Mouse (Mus musculus): ENCODE results near the gene 4930404H24Rik. TPM values are rescaled to one million over a fixed set of nuclear protein-coding genes. Genes with fewer than 3 reads are reported as not detected.
A peak's percentile ranks its signal among the peaks of the same experiment; 100 is the strongest.

4930404H24Rik gene
- total RNA-seq, 2 experiments from 2014 or later: not detected

- no peak for DNase-seq
- intact Hi-C loops (cut with DNase I): no loop called here
These were observed 13.8 kb downstream of the 4930404H24Rik start for GRCm38 (mm10) chr2:153506385-153506784.

DNA sequence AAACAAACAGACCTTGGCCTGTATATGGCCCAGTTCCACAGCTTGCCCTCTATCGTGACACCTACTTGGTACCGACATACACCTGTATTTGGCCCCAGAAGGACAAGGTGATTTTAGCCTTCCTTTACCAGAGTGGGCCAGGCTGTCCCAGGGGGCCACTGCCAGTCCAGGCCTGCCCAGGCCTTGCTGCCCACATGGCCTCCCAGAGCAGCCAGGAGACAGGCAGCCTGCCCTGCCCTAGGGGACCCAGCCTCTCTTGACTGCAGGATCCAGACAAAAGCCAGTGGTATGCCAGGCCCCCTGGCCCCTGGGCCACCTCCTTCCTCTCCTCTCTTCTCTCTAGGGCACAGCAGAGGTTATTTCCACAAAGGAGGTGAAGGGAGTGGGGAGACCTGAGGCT is 15.4 kb downstream of the 4930404H24Rik start:
- DNase-seq: no peak
- intact Hi-C loops (cut with DNase I): no loop called here

DNA sequence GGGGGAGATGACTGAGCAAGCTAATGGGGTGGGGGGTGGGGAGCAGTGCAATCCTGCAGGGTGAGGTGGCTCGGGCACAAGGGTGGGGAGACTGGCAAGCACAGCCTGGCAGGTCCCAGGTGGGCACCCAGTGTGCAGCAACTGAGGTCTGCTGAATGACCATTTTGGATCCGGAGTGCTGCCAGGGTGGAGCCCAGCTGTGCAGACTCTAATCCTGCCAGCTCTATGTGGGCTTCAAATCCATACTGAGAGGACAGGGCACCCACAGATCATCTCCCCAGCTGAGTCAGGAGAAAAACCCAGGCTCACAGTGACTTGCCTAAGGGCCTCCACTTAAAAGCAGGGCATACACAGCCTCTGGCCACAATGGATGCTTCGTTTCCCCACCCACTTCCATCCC is 15.8 kb downstream of the 4930404H24Rik start:
- no peak for DNase-seq
- intact Hi-C loops (cut with DNase I): no loop called here

DNA sequence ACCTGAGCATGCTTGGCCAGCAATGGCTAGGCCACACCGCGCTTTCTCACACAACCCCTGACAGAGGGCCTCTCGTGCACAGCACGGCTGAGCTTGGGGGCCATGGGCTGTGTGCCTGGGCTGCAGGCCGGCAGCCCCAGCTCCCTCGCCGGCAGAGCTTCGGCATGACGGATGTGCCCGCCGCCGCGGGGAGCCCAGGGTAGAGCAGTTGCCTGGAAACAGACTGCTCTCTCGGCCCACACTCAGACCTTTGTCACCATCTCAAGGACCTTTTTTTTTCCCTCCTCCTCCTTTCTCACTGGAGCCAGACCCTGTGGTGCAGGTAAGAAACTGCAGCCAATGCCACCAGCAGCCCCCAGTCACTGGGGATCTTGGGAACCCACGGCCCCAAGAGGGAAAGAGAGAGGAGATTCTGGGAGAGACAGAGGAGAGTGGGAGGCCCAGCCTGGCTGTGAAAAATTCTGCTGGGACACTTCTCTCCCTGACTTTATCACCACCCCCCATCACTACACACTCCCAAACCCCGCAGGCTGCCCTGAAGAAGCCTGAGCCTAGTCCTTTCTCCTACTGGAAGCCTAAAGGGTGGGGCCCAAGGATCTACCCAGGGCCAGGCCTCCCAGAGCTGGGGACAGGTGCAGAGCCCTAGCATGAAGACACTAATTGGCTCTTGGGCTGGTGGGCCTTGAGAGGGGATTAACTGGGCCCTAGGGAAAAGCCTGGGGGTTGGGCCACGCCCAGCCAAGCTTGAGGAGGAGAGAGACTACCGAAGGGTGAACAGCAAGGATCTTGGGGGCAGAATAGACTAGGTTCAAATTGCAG is 16.8 kb downstream of the 4930404H24Rik start:
- intact Hi-C loops (cut with DNase I): no loop called here
- peak; percentile 79 for DNase-seq

- intact Hi-C loops (cut with DNase I): no loop called here
- DNase-seq: no peak
These were observed 17.5 kb downstream of the 4930404H24Rik start for GRCm38 (mm10) chr2:153510136-153510535.

GRCm38 (mm10) chr2:153511562-153511961 is 19.0 kb downstream of the 4930404H24Rik start:
- intact Hi-C loops (cut with DNase I): no loop called here
- no peak for DNase-seq

DNA sequence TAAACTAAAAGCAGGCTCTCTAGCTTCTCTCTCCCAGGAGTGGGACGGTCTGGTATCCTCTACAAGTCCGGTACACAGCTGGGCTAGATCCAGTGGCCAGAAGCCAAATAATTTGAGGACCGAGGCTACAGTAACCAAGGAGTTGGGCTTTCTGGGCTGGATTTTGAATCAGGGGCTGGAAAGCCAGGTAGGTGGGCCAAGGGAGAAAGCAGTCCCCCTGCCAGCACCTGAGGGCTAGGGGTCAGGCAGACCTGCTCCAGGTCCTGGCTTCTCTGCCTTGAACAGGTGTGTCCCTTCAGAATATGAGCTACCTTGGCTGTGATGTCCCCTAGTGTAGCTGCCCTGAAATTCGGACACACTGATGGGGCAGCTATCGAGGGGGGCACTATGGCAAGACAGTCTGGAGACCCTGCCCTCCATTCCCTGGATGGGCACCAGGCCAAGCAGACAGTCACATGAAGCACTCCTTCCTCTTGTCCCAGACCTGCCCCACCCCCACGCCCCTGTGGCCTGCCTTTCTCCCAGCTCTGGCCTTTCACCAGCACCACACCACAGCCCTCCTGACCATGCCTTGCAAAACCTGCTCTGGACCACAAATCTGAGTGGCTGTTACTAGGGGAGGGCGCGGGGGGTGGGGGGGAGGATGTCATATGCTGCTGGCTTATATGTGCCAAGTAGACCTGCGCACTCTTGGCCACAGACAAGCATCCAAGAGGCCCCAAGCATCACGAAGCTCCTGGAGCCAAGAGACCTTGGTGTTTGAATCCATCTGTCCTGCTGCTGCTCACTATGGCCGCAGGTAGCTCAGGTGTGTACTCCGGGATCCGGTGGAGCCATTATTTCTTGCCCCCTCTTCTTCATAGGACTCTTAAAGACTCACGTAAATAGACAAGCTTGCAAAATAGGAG is 20.1 kb downstream of the 4930404H24Rik start:
- peak; percentile 65 for DNase-seq
- intact Hi-C loops (cut with DNase I): no loop called here

DNA sequence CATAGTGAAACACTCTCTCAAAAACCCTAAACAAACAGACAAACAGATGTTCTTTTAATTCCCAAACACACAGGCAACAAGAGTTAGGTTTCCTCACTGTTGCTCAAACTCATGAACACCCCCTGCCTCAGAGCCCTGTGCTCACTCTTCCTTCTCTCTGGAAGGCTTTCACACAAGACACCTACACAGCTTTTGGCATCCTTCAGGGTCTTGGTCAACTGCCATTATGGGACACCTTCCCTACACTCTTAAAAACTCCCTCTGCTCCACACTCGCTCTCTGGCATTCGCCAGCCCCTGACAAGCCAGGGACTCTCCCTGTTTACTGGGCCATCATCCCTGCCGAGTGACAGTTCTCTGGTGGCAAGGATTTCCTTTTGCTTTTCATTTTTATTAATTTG is 21.4 kb downstream of the 4930404H24Rik start:
- intact Hi-C loops (cut with DNase I): no loop called here
- DNase-seq: no peak

GRCm38 (mm10) chr2:153514497-153515380 is 22.1 kb downstream of the 4930404H24Rik start:
- intact Hi-C loops (cut with DNase I): no loop called here
- DNase-seq: peak; percentile 51

- peak; percentile 75 for DNase-seq
- intact Hi-C loops (cut with DNase I): no loop called here
These were observed 23.0 kb downstream of the 4930404H24Rik start for GRCm38 (mm10) chr2:153515582-153515981.

- intact Hi-C loops (cut with DNase I): no loop called here
- DNase-seq: no peak
These were observed 24.4 kb downstream of the 4930404H24Rik start for GRCm38 (mm10) chr2:153516961-153517360.

DNA sequence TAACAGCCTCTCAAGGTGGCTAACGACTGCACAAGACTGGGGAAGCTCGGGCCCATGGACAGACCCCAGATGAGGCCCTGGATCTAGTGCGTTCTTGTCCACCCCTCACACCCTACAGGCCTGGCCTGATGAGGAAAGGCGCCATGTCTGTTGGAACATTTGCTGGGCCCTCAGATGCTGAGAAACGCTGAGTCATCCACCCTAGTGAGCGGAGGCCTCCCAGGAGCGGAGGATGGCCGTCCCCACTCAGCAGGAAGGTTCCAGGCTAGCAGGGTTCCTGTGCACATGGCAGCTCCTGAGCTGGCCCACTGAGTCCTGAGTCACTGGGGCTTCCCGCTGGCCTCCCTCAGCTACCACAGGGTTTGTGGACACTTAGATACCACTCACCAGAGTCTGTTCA is 27.5 kb downstream of the 4930404H24Rik start:
- no peak for DNase-seq

DNA sequence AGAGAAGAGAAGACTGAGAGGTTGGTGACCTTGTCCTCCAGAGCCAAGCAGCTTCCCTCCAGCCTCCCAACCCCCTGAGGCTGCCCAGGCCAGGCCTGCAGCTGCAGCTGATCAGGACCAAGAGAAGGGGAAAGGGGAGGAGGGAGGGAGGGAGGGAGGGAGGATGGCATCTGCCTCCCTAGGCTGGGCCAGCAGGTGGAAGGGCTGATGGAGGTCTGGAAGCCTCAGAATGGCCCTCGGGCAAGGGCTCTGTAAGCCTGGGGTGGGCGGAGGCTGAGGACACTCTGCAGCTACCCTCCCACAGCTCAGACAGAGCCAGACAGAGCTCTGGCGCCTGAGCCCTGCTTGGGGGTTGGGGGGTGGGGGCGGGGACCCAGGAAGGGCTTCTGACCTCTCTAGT is 29.7 kb downstream of the 4930404H24Rik start:
- DNase-seq: peak; percentile 64
- intact Hi-C loops (cut with DNase I): no loop called here

More for the DNA sequence above, 27.5 kb downstream of the 4930404H24Rik start:
- intact Hi-C loops (cut with DNase I): no loop called here

DNA sequence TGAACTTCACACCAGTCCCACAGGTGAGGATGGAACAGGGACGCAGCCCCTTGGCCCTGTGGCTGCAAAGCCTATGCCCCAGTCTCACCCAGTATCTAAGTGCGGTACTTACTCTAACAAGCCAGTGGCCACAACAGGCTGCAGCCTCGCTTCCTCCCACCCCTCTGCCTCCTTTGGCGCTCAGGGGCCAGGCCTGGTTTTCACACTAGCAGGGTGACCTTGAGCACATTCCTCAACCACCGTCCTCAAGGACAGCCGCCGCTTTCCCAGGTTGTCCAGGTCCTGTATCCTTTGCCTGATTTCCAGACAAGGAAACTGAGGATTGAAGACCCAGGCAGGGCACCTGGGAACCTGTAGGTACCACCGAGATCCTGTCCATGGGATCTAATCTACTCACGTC is 30.6 kb downstream of the 4930404H24Rik start:
- no peak for DNase-seq
- intact Hi-C loops (cut with DNase I): no loop called here

DNA sequence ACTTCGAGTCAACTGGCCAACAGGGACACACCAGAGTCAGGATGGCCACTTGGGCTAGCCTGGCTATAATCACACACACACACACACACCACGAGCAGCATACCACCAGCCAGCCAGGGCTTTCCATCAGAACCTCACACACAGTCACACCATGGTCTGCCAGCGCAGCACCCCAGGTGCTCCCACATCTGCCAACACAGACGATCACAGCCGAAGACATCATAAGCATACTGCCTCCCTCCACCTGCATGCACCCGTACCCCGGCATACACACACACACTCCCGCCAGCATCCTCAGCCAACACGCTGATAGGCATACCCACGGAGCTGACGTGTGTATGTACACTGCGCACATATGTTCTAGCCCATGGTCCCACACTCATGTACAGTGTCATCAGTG is 31.1 kb downstream of the 4930404H24Rik start:
- intact Hi-C loops (cut with DNase I): no loop called here
- DNase-seq: no peak

DNA sequence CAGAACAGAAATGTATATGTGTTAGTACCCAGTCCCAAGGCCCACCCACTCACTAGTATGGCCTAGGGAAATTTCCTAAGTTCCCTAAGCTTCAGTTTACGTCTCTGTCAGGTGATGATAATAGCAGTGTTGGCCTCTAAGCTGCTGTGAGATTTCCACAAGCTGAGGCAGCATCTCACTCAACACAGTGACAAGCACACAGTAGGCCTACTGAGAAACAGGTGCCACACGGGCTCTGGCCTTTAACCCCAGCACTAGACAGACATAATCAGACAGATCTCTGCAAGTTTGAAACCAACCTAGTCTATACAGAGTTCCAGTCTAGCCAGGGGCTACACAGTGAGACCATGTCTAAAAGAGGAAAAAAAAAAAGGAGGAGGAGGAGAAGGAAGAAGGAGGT is 32.1 kb downstream of the 4930404H24Rik start:
- intact Hi-C loops (cut with DNase I): no loop called here

GRCm38 (mm10) chr2:153525906-153526311 is 33.3 kb downstream of the 4930404H24Rik start:
- DNase-seq: no peak
- intact Hi-C loops (cut with DNase I): no loop called here

More for the DNA sequence above, 32.1 kb downstream of the 4930404H24Rik start:
- DNase-seq: no peak

GRCm38 (mm10) chr2:153526850-153527530 is 34.4 kb downstream of the 4930404H24Rik start:
- intact Hi-C loops (cut with DNase I): no loop called here

DNA sequence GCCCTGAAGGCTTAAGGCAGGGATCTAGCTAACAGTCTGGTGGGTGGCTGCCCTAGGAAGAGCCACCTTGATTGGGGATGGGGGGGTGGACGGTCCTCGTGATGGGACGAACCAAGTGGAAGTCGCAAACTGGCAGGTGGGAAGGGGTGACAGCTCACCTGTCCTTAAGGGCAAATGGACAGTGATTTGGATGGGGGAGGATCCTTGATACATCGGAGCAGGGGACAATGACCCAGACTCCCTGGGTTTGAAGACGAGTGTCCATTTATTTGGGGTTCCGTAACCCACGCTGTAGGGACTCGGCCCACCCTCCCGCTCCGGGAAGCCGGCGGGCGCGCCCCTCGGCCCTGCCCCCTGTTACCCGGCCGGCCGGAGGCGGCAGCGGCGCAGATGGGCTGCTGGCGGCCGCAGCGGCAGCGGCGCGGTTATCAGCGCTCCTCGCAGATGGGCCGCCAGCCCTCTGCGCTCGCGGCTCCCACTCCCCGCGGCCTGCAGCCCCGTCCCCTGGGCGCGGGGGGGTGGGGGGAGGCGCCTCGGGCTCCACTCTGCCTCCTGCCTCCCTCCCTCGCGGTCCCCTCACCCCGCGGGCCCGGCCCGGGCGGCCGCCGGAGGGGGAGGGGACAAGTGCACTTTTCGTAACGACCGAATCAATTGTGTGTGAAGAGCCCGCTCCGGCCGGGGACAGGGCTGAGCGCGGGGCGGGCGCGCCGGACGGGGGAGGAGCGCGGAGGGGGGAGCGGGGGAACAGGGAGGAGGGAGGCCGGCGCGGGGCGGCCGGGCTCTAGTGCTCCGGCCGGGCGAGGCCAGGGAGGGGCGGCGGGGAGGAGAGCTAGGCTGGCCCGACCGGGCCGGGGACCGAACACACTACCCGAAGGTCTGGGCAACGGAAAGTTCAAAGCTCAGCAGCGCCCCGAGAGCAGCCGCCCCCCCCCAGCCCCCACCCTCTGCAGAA is 35.3 kb downstream of the 4930404H24Rik start:
- peak; percentile 66 for DNase-seq
- intact Hi-C loops (cut with DNase I): no loop called here

More at GRCm38 (mm10) chr2:153526850-153527530, 34.4 kb downstream of the 4930404H24Rik start:
- DNase-seq: no peak
